In genomic region chr8:84559121-84559604, GRCm38 (mm10) we compare ENCODE assay signal across 8 mouse cellular contexts.
DNase-seq lines count a peak whose midpoint lies in the region; ATAC-seq and TF ChIP-seq lines count a peak whose summit lies in the region.
"Had no signal": no experiment of that assay in that cellular context is flagged by ENCODE, and none has a peak within 500 bp of the region (broad histone marks: within the 10 kb centered on the region; RNA-seq: fewer than 3 reads in every experiment).

No protein-coding gene starts in this region.

- under 1% methylated on average over 75 of the region's 84 CpGs for WGBS in heart, postnatal 0 days
- 1% methylated on average over 68 of the region's 84 CpGs for WGBS in liver, embryonic 15.5 days (ENCODE audit: insufficient replicate concordance)

- no peaks in the 10 kb centered on the region for H3K36me3 ChIP-seq in heart, postnatal 0 days (replicated peaks; ENCODE audit: control insufficient read depth, insufficient read depth, low read length)
- H3K36me3 ChIP-seq in liver, embryonic 15.5 days (replicated peaks) = no peaks in the 10 kb centered on the region

- no peak overlapping the region for H3K27ac ChIP-seq in heart, postnatal 0 days (ENCODE audit: low read depth)
- no peak overlapping the region for H3K27ac ChIP-seq in liver, embryonic 15.5 days (replicated peaks)
- H3K27ac ChIP-seq: macrophage had no signal

- DNase-seq in layer of hippocampus, adult 9-11 months = peak; percentile 52
- no peak for DNase-seq in layer of hippocampus, adult 9-10 months (ENCODE audit: low spot score)
- DNase-seq in embryo, embryonic 10.5 days (ENCODE audit: low spot score) = peak; percentile 30
- DNase-seq in heart, postnatal 0 days (ENCODE audit: low spot score) = no peak

- peak overlapping the region; percentile 72 for H3K4me2 ChIP-seq in heart, postnatal 0 days (ENCODE audit: low read depth, low read length)
- peak overlapping the region; percentile 42 for H3K4me2 ChIP-seq in liver, embryonic 15.5 days

- ATAC-seq in heart, postnatal 0 days (ENCODE audit: insufficient read depth, low read depth) = peak; percentile 18
- no peak for ATAC-seq in liver, embryonic 15.5 days (ENCODE audit: insufficient read depth)
- ATAC-seq in megakaryocyte-erythroid progenitor cell, adult 5-6 weeks (replicated peaks; ENCODE audit: low FRiP score, low TSS enrichment, poor library complexity, severe bottlenecking) = no peak
- no peak for ATAC-seq in activated CD4-positive, CD25-positive, alpha-beta regulatory T cell, adult 4 months

- H3K9me3 ChIP-seq in heart, postnatal 0 days (replicated peaks; ENCODE audit: control insufficient read depth, low read length) = no peaks in the 10 kb centered on the region
- no peaks in the 10 kb centered on the region for H3K9me3 ChIP-seq in liver, embryonic 15.5 days (replicated peaks)

- H3K4me3 ChIP-seq in heart, postnatal 0 days (ENCODE audit: low read depth, low read length) = peak overlapping the region; percentile 49
- peak overlapping the region; percentile 32; the same call in 1 of the 2 replicates for H3K4me3 ChIP-seq in liver, embryonic 15.5 days (replicated peaks)

- no peak overlapping the region for H3K9ac ChIP-seq in heart, postnatal 0 days (replicated peaks; ENCODE audit: low read depth, low read length)
- H3K9ac ChIP-seq in liver, embryonic 15.5 days = no peak overlapping the region

- H3K27me3 ChIP-seq in heart, postnatal 0 days (ENCODE audit: control insufficient read depth, insufficient read depth, low read length) = peaks cover 58% of the 10 kb centered on the region
- H3K27me3 ChIP-seq in liver, embryonic 15.5 days = peaks cover 83% of the 10 kb centered on the region

- no peak for TF ChIP-seq EP300 in heart, postnatal 0 days (IDR thresholded peaks at IDR 0.05; ENCODE audit: low read depth)

- no peak for TF ChIP-seq CTCF in heart, postnatal 0 days (IDR thresholded peaks at IDR 0.05; ENCODE audit: low read depth)

- peaks cover 4% of the 10 kb centered on the region; the same call in 1 of the 2 replicates for H3K4me1 ChIP-seq in heart, postnatal 0 days (ENCODE audit: control insufficient read depth, insufficient read depth)
- H3K4me1 ChIP-seq in liver, embryonic 15.5 days (replicated peaks) = peaks cover 9% of the 10 kb centered on the region

Comparison
In these comparisons a context has a peak if more than half of its experiments do, and no peak if none do; other contexts are left out.
1. DNase-seq: peak in layer of hippocampus, adult 9-11 months (single experiment) and embryo, embryonic 10.5 days (single experiment); none in layer of hippocampus, adult 9-10 months (single experiment) and heart, postnatal 0 days (single experiment).